Mouse (Mus musculus) spleen, adult 2 months (tissue): ENCODE measurements around the gene Rassf7. TPM values are rescaled to one million over a fixed set of nuclear protein-coding genes. Genes with fewer than 3 reads are reported as not detected.
A peak's percentile ranks its signal among the peaks of the same experiment; 100 is the strongest.

ENCODE experiments used
- DNase-seq, 2 experiments: peaks; one replicate each; pipeline versions ENCODE4 v3.0.0 to v3.0.0-alpha.2; 2012 to 2021; ENCODE audit warnings: low spot score in 2 of 2, low read depth in 1 of 2
- H3K27ac ChIP-seq: fragments of 200-500 bp; 2 replicates; pipeline ENCODE4 v1.5.1; 2012; ENCODE audit warnings: low read length, inconsistent platforms; ENCODE audit not compliant: insufficient read depth
- H3K27me3 ChIP-seq: fragments of 200-500 bp; 2 replicates; pipeline ENCODE4 v1.6.1; 2012; ENCODE audit warnings: mild to moderate bottlenecking, moderate library complexity, low read length, inconsistent platforms; ENCODE audit not compliant: control insufficient read depth, insufficient read depth
- H3K36me3 ChIP-seq: fragments of 200-500 bp; 2 replicates; pipeline ENCODE4 v1.6.1; 2012; ENCODE audit warnings: mild to moderate bottlenecking, low read length, inconsistent platforms; ENCODE audit not compliant: control insufficient read depth, insufficient read depth
- H3K4me1 ChIP-seq: fragments of 200-500 bp; 2 replicates; pipeline ENCODE4 v1.6.1; 2011; ENCODE audit warnings: inconsistent platforms; ENCODE audit not compliant: control insufficient read depth, insufficient read depth, insufficient read length
- H3K4me3 ChIP-seq: fragments of 200-500 bp; 2 replicates; pipeline ENCODE4 v1.5.1; 2011; ENCODE audit warnings: mild to moderate bottlenecking, inconsistent platforms; ENCODE audit not compliant: insufficient read depth, insufficient read length; ENCODE audit errors: extremely low read depth
- CTCF ChIP-seq: fragments of 200-500 bp; IDR thresholded peaks from 2 replicates; pipeline ENCODE4 v1.5.1; 2011; ENCODE audit warnings: mild to moderate bottlenecking, inconsistent platforms; ENCODE audit not compliant: insufficient read depth, insufficient read length, insufficient replicate concordance; ENCODE audit errors: extremely low read depth
- POLR2A ChIP-seq: fragments of 200-500 bp; IDR thresholded peaks from 2 replicates; pipeline ENCODE4 v1.6.1; 2011; ENCODE audit warnings: low read depth, low read length, inconsistent platforms
- WGBS: fragments of 180-500 bp; shearing (Covaris S2); methylation state at CpG from one replicate; pipeline ENCODE4 v1.1.7; 2018; 5-methylcytosine and 5-hydroxymethylcytosine counted together
- polyA plus RNA-seq: library from polyadenylated mRNA; depleted of rRNA; stranded (reverse); fragments of >200 nt; gene quantifications from 2 replicates; pipeline ENCODE4 v1.2.3, GENCODE M21; 2012

Rassf7 gene
- polyA plus RNA-seq, 1 experiment: 13.0 TPM

DNA sequence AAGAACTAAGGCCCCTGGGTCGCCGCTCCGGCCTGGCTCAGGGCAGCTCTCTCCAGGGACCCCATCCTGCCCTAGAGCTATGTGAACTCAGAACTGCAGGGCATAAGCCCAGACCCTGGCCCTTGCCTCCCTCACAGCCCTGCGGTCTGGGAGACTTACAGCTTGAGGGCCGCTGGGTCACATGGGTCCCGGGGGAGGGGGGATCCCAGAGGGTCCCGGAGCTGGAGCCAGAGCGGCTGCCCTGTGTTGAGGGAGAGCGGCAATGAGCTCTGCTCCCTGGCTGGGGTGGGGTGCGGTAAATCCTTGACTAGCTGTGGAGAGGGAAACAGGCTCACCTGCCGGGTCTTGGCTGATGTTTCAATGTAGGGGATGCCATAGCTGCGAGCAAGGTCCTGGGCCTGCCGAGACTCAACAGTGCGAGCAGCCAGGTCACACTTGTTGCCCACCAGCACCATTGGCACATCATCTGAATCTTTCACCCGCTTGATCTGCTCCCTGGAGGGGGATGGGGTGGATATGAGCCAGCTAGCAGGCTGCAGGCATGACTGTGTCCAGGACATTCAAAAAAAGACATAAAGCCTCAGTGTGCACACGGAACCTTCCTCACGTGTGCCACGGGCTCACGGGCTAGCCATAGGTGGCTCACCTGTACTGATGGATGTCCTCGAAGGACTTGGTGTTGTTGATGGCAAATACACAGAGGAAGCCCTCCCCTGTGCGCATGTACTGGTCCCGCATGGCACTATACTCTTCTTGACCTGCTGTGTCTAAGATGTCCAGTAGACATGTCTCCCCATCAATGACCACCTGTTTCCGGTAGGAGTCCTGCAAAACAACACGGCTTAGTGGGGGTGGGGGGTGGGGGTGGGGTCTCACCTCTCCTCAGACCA lies 23.6 kb upstream of the Rassf7 start:
- Histone ChIP-seq H3K27ac (no peak overlapping the region), H3K4me1 (peaks cover 9% of the 10 kb centered on the region; the same call in 1 of the 2 replicates), H3K4me3 (no peak overlapping the region), H3K36me3 (peaks cover 21% of the 10 kb centered on the region), H3K27me3 (no peaks in the 10 kb centered on the region)
- TF ChIP-seq CTCF (no peak), POLR2A (no peak)
- no peak for DNase-seq
- 95% methylated on average over 24 of the region's 24 CpGs for WGBS

DNA sequence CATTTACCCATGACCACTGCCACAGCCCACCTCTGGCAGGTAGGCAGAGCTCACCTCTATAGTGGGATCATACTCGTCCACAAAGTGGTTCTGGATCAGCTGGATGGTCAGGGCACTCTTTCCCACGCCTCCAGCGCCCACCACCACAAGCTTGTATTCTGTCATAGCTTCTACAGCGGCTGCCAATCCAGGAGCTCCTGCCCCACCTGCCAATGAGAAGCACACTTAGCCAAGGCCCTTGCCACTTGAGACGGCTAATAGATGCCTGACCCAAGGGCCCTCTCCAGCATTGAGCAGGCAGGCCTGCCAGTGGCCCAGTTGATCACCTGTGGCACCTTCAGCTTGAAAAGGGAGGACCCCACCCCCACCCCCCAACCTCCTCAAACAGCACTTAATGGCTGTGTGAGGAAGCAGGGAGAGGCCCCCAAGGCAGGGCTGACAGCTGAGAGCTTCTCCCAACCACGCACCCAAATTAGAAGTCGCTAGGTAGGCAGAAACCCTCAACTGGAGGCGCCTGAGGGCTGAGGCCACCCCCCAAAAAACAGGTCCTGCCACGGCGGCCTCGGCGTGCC lies 22.8 kb upstream of the Rassf7 start:
- TF ChIP-seq POLR2A (no peak), CTCF (no peak)
- peak overlapping the region; percentile 68 for H3K4me3 ChIP-seq
- DNase-seq: no peak
- H3K36me3 ChIP-seq: peaks cover 21% of the 10 kb centered on the region
- H3K27ac ChIP-seq: no peak overlapping the region
- WGBS: 38% methylated on average over 12 of the region's 12 CpGs
- no peaks in the 10 kb centered on the region for H3K27me3 ChIP-seq
- H3K4me1 ChIP-seq: peaks cover 9% of the 10 kb centered on the region; the same call in 1 of the 2 replicates

DNA sequence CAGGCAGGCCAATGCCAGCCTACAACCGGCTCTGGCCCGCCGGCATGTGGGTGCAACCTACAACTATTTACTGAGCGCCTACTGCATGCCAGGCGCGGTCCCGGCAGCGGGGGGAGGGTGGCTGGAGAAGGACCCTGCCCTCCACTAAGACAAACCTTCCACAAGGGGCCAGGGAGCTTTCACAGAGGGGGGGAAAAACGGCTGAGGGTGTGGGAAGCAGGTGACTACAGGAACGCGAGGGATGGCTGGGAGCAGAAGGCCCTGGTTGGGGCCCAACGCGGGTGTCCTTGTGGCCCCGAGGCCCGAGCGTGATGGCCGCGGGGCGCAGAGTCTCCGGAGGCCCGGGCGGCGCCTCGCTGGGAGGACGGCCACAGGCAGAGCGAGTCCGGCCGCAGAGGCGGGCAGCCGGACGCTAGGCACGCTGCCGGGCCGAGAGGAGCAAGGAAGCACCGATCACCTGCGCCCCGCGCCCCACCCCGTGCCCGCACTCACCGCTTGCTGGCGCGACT lies 22.3 kb upstream of the Rassf7 start:
- H3K27ac ChIP-seq: peak overlapping the region; percentile 34; the same call in 1 of the 2 replicates
- H3K36me3 ChIP-seq: peaks cover 21% of the 10 kb centered on the region
- WGBS: 1% methylated on average over 43 of the region's 43 CpGs
- DNase-seq: peak in 1 of 2 experiments; percentile 26
- H3K4me1 ChIP-seq: peaks cover 9% of the 10 kb centered on the region; the same call in 1 of the 2 replicates
- peak overlapping the region; percentile 68 for H3K4me3 ChIP-seq
- no peaks in the 10 kb centered on the region for H3K27me3 ChIP-seq
- TF ChIP-seq POLR2A (no peak), CTCF (no peak)

DNA sequence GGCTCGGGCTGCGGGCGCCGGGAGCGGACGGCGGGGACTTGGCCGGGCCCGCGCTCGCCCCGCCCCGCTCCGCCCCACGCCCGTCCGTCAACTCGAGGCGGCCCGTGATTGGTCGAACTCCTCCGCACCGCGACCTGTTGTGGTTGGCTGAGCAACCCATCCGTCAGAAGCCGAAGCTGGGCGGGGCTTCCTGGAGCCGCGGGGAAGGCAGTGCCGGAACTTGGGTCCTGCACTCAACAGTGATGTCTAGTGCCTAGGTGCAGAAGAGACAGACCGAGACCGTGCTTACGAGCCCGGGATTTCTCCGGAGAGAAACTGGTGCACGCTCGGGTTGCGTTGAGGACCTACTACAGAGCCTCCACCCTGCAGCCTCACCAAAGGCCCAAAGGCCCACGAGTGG lies 21.7 kb upstream of the Rassf7 start, which contains the start of the genes Hras and Lrrc56:
TSS of gene Hras (minus strand) at position 58 of the 400 bp plus-strand sequence.
TSS of gene Lrrc56 (plus strand) at position 210 of the 400 bp plus-strand sequence.
- Histone ChIP-seq H3K27me3 (no peaks in the 10 kb centered on the region), H3K4me1 (peaks cover 9% of the 10 kb centered on the region; the same call in 1 of the 2 replicates), H3K36me3 (peaks cover 21% of the 10 kb centered on the region), H3K4me3 (peak within 1 kb of the TSS; percentile 79), H3K27ac (peak within 1 kb of the TSS; percentile 87)
- peak; percentile 93 to 98 for DNase-seq
- under 1% methylated on average over 34 of the region's 39 CpGs for WGBS
- TF ChIP-seq CTCF (no peak), POLR2A (peak; percentile 82)

DNA sequence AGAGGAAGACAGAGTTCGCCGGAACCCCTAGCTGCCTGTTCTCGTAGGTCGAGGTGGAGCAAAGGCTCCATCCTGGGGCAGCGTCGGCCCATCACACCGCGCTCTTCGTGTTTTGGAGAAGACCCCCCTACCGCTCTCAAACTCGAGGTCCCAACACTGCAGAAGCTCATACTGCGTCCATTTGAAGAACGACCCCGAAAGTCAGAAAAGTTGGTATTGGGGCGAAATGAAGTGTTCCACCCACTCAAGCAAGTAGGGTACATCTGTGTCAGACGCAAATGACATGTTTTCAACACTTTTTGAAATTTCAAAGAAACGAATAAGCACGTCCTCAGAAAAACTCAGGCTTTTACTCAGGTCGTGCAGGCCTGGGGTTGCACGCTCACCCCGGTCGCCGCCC lies 21.3 kb upstream of the Rassf7 start:
- H3K27ac ChIP-seq: peak overlapping the region; percentile 87
- no peak for DNase-seq
- peaks cover 9% of the 10 kb centered on the region; the same call in 1 of the 2 replicates for H3K4me1 ChIP-seq
- WGBS: under 1% methylated on average over 23 of the region's 23 CpGs
- peak overlapping the region; percentile 79 for H3K4me3 ChIP-seq
- H3K36me3 ChIP-seq: peaks cover 18% of the 10 kb centered on the region
- TF ChIP-seq CTCF (no peak), POLR2A (no peak)
- H3K27me3 ChIP-seq: no peaks in the 10 kb centered on the region

DNA sequence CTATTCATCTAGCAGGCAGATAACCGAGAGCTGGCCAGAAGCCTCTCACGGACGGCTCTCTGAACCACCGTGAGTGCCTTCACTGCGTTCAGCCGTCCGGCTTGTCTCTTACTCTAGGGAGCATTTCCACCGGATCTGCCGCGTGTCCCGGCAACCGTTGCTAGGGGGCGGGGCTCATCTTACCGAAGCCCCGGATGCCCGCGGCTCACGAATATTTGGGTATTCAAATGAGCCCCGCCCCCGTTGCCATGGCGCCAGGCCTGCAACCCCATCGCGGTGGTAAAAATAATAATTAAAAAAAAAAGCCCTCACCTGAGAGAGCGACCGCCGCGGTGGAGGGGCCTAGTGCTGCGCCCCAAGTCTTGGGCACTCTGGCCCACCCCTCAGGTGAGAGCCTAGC lies 20.8 kb upstream of the Rassf7 start:
- TF ChIP-seq CTCF (no peak), POLR2A (peak; percentile 17; the same call in 1 of the 2 replicates)
- peaks cover 9% of the 10 kb centered on the region; the same call in 1 of the 2 replicates for H3K4me1 ChIP-seq
- peak overlapping the region; percentile 87 for H3K27ac ChIP-seq
- peaks cover 16% of the 10 kb centered on the region for H3K36me3 ChIP-seq
- DNase-seq: peak; percentile 88 to 98
- H3K4me3 ChIP-seq: peak overlapping the region; percentile 79
- H3K27me3 ChIP-seq: no peaks in the 10 kb centered on the region
- under 1% methylated on average over 28 of the region's 28 CpGs for WGBS
